Mouse (Mus musculus): ENCODE data around the gene Rnf123. TPM values are rescaled to one million over a fixed set of nuclear protein-coding genes. Genes with fewer than 3 reads are reported as not detected.
A peak's percentile ranks its signal among the peaks of the same experiment; 100 is the strongest.
"Not testable (repeated sequence)": the region's sequence is repeated elsewhere in the genome, so short reads cannot be mapped to it uniquely, and the experiment has no call there.

Rnf123 gene
- polyA plus RNA-seq, 1 experiment from 2014 or later: 32.7 TPM

DNA sequence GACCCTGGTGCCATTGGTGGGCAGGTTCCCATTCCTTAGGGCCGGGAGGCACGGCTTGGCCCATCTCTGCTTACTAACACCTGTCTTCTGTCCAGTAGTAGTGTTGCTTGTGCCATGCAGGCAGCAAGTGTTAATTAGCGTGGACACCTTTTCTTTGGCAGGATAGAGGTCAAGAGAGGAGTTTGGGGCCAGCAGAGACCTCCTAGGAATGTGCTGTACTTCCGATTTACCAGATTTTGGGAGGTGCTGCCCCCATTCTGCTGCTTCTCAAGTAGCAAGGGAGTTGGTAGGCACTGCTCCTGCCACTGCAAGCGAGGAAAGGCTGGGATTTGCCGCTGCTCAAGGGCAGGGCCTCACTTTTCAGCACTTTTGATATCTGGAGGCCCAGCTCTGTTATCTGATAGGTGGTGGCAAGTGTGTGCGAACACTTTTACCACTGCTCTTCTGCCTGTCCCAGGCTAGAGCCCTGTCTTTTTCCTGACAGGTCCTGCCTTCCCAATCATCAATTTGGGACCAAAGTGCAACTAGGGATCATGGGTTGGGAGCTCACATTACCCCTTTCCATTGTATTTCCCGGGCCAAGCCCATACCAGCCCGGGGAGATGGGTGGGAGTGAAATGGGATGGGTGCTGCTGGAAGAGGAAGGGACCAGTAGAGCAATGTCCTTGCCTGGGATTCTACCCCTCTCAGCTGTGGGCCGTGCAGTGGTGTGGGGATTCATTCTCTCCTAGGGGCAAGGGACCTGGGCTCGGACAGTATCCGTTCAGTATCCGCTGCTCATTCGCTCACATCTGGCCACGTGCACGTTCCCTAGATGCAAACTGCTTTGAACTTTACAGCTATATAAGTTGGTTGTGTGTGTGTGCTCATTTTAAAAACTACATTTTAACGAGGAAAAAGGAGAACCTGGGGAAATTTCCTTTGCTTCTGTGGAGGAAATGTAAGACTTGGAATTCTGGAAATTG, 35.3 kb downstream of the Rnf123 start:
- Histone ChIP-seq H3K4me1 (peaks cover 25% of the 10 kb centered on the region), H3K36me3 (peaks cover 37% of the 10 kb centered on the region), H3K9me3 (no peaks in the 10 kb centered on the region), H3K4me2 (peak overlapping the region; percentile 70), H3K9ac (peak overlapping the region; percentile 1; the same call in 1 of the 2 replicates), H3K27ac (peak overlapping the region; percentile 76), H3K4me3 (replicated peaks) (peak overlapping the region; percentile 66), H3K27me3 (replicated peaks) (no peaks in the 10 kb centered on the region)
- 46% methylated on average over 17 of the region's 17 CpGs for WGBS
- no peak for ATAC-seq (ENCODE audit: insufficient read depth, low FRiP score, low read depth)

DNA sequence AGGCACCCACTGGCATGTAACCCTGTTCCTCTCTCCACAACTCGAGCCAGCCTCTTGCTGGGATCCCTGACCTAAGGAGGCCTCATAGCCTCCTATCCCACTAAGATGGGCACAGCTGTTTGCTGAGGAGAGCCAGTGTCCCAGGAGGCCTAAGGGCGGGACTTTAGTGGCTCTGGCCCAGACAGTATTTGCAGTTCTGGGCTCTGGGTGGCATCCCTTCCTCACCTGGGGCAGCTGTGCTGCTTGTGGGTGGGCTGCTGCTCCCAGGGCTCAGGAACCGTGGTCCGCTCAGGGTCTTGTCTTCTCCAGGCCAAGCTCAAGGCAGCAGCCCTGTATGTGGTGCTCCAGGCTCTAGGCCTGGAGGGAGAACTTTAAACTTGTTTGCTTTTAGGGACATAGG, 36.6 kb downstream of the Rnf123 start:
- Histone ChIP-seq H3K27me3 (replicated peaks) (no peaks in the 10 kb centered on the region), H3K4me1 (peaks cover 18% of the 10 kb centered on the region), H3K9me3 (no peaks in the 10 kb centered on the region), H3K36me3 (peaks cover 41% of the 10 kb centered on the region), H3K27ac (no peak overlapping the region), H3K9ac (no peak overlapping the region), H3K4me2 (no peak overlapping the region), H3K4me3 (replicated peaks) (no peak overlapping the region)
- 84% methylated on average over 4 of the region's 4 CpGs for WGBS
- ATAC-seq (ENCODE audit: insufficient read depth, low FRiP score, low read depth): no peak

DNA sequence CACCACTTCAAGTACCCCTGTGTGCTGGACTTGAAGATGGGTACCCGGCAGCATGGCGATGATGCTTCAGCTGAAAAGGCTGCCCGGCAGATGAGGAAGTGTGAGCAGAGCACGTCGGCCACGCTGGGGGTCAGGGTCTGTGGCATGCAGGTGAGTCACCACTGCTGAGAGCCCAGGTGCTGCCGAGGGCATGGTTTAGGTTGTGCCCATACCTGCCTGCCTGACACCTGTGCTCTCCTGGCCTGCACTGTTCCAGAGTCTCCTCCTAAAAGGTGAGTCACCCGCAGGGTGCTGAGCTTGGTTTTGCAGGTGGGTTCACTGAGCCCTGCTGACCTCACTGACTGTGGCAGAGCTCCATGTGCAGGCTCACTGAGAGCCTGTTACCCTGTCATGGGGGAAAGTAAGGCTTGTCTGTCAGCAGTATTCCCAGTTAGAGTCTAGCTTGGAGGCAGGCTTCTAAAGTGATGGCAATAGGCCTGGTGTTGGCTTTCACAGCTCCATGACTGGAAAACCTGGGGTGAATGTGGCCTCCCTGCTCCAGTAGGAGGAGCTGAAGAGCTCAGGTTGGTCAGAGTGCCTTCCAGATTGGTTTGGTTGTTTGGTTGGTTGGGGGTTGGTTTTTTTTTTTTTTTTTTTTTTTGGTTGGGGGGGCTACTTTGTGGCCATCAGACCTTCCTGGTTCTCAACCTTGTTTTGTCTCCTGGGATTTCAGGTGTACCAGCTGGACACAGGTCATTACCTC, 38.2 kb downstream of the Rnf123 start:
- Histone ChIP-seq H3K4me2 (no peak overlapping the region), H3K27me3 (replicated peaks) (no peaks in the 10 kb centered on the region), H3K36me3 (peaks cover 48% of the 10 kb centered on the region), H3K9me3 (no peaks in the 10 kb centered on the region), H3K9ac (no peak overlapping the region), H3K4me1 (peaks cover 16% of the 10 kb centered on the region), H3K4me3 (replicated peaks) (no peak overlapping the region), H3K27ac (no peak overlapping the region)
- whole genome bisulfite sequencing: 95% methylated on average over 8 of the region's 8 CpGs
- no peak for ATAC-seq (ENCODE audit: insufficient read depth, low FRiP score, low read depth)

DNA sequence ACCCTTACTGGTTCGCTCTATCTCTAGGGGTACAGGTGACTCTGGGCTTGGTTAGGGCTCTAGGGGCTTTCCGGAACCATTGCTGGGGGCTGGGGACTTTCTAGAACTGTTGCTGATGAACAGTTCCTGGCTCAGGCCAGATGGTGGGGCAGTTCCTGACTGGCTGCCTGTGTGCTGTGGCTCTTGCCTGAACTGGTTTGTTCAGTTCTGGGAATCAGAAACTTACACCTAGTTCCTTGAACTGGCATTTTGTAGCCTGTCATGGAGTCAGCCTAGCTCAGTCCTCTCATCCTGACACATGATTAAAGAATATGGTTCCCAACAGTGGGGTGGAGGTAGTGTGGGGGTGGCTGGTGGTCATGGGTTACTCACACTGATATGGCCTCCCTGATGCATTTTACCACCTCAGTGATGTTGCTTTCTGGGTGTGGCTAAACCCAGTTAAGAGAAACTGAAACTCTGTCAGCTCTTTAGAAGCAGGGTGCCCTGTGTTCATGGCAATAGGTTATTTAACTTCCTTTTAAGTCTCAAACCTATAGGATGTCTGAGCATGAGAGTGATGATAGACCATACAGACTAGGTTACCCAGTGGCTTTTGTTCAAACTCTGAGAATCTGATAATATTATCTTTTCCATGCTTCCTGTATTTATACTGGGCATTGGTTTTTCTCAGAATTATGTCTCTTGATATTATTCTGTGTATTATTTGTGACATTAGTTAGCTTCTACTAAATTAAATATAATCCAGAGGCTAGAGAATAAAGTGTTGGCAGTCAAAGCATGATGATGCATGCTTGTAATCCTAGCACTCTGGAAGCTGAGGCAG, 47.6 kb downstream of the Rnf123 start:
- Histone ChIP-seq H3K36me3 (peaks cover 23% of the 10 kb centered on the region), H3K27me3 (replicated peaks) (no peaks in the 10 kb centered on the region), H3K4me3 (replicated peaks) (no peak overlapping the region), H3K4me2 (no peak overlapping the region), H3K27ac (no peak overlapping the region; the same call in 1 of the 2 replicates), H3K4me1 (no peaks in the 10 kb centered on the region), H3K9ac (no peak overlapping the region), H3K9me3 (no peaks in the 10 kb centered on the region)
- ATAC-seq (ENCODE audit: insufficient read depth, low FRiP score, low read depth): peak; percentile 66
- WGBS: 91% methylated on average over 2 of the region's 2 CpGs

DNA sequence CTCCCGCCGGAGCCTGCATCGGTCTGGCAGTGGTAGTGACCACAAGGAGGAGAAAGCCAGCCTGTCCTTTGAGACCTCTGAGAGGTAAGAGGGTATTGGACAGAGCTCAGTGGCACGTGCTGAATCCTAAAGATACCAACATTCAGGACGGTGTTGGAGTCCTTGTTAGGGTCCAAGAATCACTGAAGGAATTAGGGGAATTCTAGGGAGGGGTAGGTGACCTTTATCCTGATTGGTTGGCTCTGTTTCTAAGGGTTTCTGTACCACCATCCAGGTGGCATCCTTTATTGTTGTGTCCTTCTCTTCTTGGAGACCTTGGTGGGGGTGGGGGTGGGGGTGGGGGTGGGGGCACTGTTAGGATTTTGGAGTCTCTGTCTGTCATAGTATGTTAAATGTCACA, 51.0 kb downstream of the Rnf123 start:
- Histone ChIP-seq H3K36me3 (peaks cover 18% of the 10 kb centered on the region), H3K27ac (no peak overlapping the region), H3K4me3 (replicated peaks) (no peak overlapping the region), H3K9me3 (no peaks in the 10 kb centered on the region), H3K4me1 (no peaks in the 10 kb centered on the region), H3K9ac (no peak overlapping the region), H3K27me3 (replicated peaks) (no peaks in the 10 kb centered on the region), H3K4me2 (no peak overlapping the region)
- no peak for ATAC-seq (ENCODE audit: insufficient read depth, low FRiP score, low read depth)
- WGBS: 93% methylated on average over 5 of the region's 5 CpGs

DNA sequence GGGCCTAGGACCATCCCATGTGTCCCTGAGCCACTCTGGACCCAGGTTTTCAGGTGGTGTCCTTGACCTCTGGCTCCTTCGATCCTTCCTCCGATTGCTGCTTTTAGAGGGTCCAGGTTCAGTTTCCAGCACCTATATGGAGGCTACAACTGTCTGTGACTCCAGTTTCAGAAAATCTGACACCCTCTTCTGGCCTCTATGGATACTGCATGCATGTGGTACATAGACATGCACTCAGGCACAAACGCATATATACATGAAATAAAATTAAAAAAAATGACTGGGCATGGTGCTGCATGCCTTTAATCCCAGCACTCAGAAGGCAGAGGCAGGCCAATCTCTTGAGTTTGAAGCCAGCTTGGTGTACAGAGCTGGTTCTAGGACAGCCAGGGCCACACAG, 55.3 kb downstream of the Rnf123 start:
- 96% methylated on average over 3 of the region's 3 CpGs for WGBS
- peaks cover 39% of the 10 kb centered on the region for H3K36me3 ChIP-seq
- H3K9me3 ChIP-seq: no peaks in the 10 kb centered on the region

DNA sequence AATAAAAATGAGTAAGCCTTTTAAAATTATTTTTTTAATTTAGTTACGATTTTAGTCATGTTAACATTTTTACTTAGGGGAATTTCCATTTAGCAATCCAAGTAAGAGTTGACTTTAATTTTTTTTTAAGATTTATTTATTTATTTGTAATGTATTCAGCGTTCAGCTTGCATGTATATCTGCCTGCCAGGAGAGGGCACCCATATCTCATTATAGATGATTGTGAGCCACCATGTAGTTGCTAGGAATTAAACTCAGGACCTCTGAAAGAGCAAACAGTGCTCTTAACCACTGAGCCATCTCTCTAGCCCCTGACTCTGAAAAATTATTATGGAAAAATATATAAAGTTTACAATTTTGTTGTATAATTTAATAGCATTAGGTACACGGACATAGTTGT, 56.6 kb downstream of the Rnf123 start:
- Histone ChIP-seq H3K4me1 (no peaks in the 10 kb centered on the region), H3K4me2 (no peak overlapping the region), H3K36me3 (peaks cover 36% of the 10 kb centered on the region), H3K4me3 (replicated peaks) (no peak overlapping the region), H3K27ac (no peak overlapping the region), H3K27me3 (replicated peaks) (no peaks in the 10 kb centered on the region), H3K9me3 (no peaks in the 10 kb centered on the region), H3K9ac (no peak overlapping the region)
- no peak for ATAC-seq (ENCODE audit: insufficient read depth, low FRiP score, low read depth)
- 88% methylated on average over 3 of the region's 3 CpGs for WGBS

More for the DNA sequence above, 55.3 kb downstream of the Rnf123 start:
- H3K27ac ChIP-seq: no peak overlapping the region
- no peak overlapping the region for H3K4me3 ChIP-seq (replicated peaks)
- H3K9ac ChIP-seq: no peak overlapping the region
- no peaks in the 10 kb centered on the region for H3K4me1 ChIP-seq
- no peak overlapping the region for H3K4me2 ChIP-seq
- H3K27me3 ChIP-seq (replicated peaks): no peaks in the 10 kb centered on the region
- no peak for ATAC-seq (ENCODE audit: insufficient read depth, low FRiP score, low read depth)

DNA sequence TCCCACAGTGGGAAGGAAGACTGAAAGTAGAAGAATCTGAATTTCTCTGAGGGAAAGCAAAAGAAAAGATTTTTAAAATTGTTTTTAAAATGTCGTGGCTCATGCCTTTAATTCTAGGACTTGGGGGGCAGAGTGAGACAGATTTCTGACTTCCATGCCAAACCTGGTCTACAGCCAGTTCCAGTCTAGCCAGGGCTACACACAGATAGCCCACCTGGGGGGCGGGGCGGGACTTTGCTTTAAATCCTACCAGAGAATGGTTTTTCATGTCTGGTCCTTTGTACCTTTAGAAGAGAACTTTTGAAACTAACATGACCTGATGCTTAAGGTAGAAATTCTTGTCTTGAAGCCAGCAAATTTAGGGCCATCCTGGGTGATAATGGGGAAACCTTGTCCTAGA, 59.9 kb downstream of the Rnf123 start:
- Histone ChIP-seq H3K9ac (no peak overlapping the region), H3K27me3 (replicated peaks) (no peaks in the 10 kb centered on the region), H3K9me3 (no peaks in the 10 kb centered on the region), H3K4me3 (replicated peaks) (no peak overlapping the region), H3K4me1 (no peaks in the 10 kb centered on the region), H3K4me2 (no peak overlapping the region), H3K36me3 (peaks cover 31% of the 10 kb centered on the region), H3K27ac (no peak overlapping the region)
- ATAC-seq (ENCODE audit: insufficient read depth, low FRiP score, low read depth): no peak
- 89% methylated on average over 3 of the region's 3 CpGs for WGBS

DNA sequence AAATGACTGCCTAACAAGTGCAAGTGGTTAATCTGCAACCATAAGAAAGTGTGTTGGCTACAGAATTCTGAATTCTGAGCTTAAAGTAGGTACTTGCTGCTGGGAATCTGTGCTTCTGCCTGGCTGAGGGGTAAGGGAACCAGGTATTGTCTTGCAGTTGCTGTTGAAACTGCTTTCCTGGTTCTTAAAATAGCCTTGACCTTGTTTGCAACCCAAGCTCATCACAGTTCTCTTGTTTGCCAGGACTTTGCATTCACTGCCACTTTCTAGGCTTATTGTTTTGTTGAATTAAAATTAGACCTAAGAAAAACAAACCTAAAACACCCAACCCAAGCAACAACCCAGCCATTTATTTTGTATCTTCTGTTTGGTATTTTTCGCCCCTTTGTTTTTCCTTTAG, 62.4 kb downstream of the Rnf123 start:
- ATAC-seq (ENCODE audit: insufficient read depth, low FRiP score, low read depth): no peak
- no peak overlapping the region for H3K9ac ChIP-seq
- H3K9me3 ChIP-seq: no peaks in the 10 kb centered on the region
- no peak overlapping the region for H3K4me2 ChIP-seq
- H3K4me3 ChIP-seq (replicated peaks): no peak overlapping the region
- 84% methylated on average over 1 of the region's 1 CpGs for WGBS
- H3K36me3 ChIP-seq: peaks cover 17% of the 10 kb centered on the region; the same call in 1 of the 2 replicates
- H3K27ac ChIP-seq: no peak overlapping the region
- H3K4me1 ChIP-seq: no peaks in the 10 kb centered on the region
- H3K27me3 ChIP-seq (replicated peaks): no peaks in the 10 kb centered on the region

DNA sequence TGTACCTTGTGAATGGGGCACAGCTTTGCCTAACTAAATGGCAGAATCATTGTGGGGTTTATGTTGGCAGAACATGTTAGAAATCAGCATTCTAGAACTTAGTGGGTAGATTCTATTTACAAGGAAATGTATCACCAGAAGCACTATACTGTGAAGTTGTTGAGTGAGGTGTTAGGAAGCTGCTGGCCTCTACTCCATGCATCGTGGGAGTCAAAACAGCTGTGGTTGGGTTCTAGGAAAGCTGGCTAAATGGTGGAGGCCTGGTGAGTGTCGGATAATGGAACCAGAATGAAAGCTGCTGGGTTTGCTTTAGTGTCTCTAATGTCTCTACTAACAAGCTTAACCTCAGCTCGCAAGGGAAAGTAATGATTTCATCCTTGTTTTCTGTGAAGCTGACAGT, 66.0 kb downstream of the Rnf123 start:
- no peak for ATAC-seq (ENCODE audit: insufficient read depth, low FRiP score, low read depth)
- H3K36me3 ChIP-seq: no peaks in the 10 kb centered on the region
- H3K27me3 ChIP-seq (replicated peaks): no peaks in the 10 kb centered on the region
- no peak overlapping the region for H3K27ac ChIP-seq
- no peaks in the 10 kb centered on the region for H3K9me3 ChIP-seq
- no peaks in the 10 kb centered on the region for H3K4me1 ChIP-seq
- 78% methylated on average over 3 of the region's 3 CpGs for WGBS
- H3K4me3 ChIP-seq (replicated peaks): no peak overlapping the region
- no peak overlapping the region for H3K9ac ChIP-seq
- no peak overlapping the region for H3K4me2 ChIP-seq

DNA sequence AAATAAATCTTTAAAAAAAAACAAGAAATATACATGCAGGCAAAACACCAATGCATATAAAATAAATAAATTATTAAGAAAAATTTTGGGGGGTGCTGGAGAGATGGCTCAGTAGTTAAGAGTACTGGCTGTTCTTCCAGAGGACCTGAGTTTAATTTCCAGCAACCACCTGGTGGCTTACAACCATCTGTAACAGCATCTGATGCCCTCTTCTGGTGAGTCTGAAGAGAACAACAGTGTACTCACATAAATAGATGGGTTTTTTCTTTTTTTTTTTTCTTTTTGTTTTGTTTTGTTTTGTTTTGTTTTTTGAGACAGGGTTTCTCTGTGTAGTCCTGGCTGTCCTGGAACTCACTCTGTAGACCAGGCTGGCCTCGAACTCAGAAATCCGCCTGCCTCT, 69.6 kb downstream of the Rnf123 start:
- not testable (repeated sequence) for H3K9me3 ChIP-seq; H3K4me2 ChIP-seq; H3K9ac ChIP-seq; H3K27me3 ChIP-seq (replicated peaks); H3K4me1 ChIP-seq; ATAC-seq (ENCODE audit: insufficient read depth, low FRiP score, low read depth); H3K36me3 ChIP-seq; H3K4me3 ChIP-seq (replicated peaks); H3K27ac ChIP-seq
- WGBS: 95% methylated on average over 2 of the region's 2 CpGs
